Mouse (Mus musculus) 416B (cell line): ENCODE data around the gene Stmnd1.
"Not testable (repeated sequence)": the region's sequence is repeated elsewhere in the genome, so short reads cannot be mapped to it uniquely, and the experiment has no call there.

Experiments
- DNase-seq: peaks from one replicate; pipeline ENCODE4 v3.0.0; 2011; ENCODE audit warnings: low read depth

The Stmnd1 gene

DNA sequence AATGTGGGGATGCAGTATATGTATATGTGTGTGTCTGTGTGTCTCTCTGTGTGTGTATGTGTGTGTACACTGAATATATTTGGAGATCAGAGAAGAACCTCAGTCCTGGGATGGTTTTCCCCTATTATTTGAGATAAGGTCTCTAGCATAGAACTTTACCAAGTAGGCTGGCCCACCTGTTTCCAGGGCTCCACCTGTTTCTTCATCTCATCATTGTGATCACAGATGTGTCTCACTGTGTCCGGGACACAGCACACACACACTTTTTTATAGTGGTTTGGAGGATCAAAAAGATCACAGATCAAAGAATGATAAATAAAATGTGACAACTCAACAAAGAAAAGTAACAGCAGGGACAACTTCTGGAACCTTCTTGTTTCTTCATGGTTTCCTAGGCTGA is 17.0 kb downstream of the Stmnd1 start:
- no peak for DNase-seq

DNA sequence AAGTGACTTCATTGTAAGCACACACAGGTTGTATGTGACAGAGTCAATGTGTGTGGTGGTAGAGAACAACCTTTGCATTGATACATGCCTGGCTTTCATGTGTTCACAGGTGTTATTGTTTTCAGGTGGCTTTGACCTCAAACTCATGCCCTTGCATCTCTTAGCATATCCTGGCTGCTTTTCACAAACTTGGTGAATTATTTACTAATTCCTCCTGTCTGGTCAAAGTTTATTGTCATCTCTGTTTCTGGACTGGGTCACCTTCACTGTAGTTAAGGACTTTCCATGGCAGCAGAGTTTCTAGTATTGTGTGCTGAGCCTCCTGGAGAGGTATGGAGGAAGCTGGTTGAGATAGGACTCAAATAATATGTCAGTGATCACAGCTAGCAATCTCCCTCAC is 20.8 kb downstream of the Stmnd1 start:
- no peak for DNase-seq

DNA sequence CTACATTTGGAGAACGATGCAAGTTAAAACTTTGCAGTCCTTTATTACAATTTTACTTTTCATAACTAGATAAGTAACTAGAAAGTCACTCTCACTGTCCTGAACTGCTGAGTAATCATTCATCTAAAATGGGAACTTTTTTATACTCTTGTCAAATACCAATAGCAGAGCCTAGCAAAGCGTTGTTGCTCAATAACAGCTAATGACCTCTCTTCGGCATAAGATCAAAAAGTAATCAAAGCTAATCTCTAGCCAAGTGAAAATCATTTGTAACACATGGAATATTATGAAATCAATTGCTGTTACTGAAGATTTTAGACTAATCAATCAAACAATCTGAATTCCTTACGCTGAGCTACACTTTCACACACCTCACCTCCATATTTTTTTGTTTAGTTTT is 24.2 kb downstream of the Stmnd1 start:
- DNase-seq, result no peak

DNA sequence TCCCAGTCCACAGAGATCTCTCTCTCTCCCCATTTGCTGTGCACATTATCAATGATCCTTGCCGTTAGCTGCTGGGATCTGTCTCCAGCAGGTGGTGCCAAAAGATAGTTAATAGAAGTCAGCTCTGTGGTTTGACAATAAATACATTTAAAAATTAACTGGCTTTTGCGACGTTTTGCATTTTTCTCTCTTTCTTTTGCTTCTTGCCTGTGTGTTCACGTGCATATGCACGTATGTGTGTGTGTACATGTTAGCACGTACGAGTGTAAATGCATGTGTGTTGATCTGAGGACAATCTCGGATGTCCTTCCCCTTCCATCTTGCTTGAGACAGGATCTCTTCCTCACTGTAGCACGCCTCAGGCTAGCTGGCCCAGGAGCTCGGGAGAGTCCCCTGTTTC is 37.3 kb downstream of the Stmnd1 start:
- peak; percentile 76 for DNase-seq

DNA sequence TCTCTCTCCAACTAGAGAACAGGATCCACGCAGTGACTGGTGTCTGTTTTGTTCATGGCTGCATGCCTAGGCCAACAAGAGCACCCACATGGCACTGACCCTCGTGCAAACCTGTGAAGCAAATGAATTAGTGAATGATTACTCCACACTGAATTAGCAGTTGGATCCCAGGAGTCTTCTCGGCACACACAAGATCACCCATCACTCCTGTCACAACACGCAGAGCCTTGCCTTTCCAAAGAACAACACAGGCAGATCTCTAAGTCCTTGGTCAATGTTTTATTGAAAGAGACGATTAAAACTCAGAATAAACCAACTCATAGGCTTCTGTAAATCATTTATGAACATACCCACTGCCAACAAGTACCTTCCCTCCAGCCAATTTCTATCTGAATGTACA is 39.7 kb downstream of the Stmnd1 start:
- DNase-seq, result no peak

DNA sequence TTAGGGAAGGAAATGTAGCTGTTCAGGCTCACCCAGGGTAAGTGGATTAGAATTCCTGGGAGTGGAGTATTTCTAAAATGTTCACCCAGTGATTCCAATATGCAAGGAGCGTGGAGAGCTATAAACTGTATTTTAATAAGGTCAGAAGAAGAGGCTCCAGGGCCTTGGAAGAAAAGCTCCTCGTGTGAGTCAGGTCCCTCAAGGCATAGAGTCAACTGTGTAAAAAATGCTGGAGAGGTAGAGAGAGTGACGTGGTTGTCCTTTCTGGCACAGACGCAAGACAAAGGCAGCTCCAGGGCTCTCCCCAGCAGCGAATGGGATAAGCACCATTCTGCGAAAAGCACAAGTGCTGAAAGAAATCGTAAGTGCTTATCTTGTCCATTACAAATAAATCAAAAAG is 41.6 kb downstream of the Stmnd1 start:
- no peak for DNase-seq

DNA sequence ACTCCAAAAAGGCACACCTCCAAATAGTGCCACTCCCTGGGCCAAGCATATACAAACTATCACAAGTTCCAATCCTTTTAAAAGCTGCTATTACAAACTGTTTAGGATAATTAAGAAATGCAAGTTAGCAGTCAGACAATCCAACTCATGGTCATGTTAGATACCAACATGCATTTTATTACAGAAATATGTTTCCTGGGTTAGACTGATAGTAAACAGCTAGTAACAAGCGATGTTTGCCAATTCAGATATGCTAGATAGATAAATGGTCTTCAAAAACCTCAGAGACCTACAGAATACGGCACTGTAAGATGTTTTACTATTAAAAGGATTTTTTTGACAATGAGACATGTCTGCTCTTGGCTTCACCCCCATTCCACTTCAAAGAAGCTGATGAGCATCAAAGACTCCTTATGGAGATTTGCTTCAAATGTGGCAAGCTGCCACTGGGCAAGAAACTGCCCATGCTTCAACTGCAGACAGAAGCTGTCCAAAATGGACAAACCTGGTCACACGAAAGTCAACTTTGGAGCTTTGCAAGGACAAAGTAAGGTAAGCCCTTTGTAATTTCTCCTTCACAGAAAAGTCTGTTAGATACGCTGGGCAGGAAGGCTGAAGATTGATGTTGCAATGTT is 52.9 kb downstream of the Stmnd1 start:
- DNase-seq, result no peak

DNA sequence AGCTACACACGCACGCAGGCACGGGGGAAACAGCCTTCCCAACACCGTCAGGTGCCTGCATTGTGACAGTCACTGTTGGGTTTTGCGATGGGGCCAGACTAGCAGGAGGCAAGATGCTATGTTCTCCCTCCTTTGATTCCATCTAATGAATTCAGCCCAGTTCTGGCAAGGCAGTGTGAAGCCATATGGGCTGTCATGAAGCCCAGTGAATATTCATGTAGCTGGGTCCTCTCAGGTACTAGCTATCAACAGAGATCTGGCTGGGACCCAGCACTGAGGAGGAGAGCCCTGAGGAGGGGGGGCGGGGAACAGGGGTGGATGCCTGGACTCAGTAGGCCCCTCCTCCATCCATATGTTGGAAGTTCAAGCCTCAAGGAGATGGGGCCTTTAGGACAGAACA is 61.5 kb downstream of the Stmnd1 start:
- DNase-seq, result no peak

DNA sequence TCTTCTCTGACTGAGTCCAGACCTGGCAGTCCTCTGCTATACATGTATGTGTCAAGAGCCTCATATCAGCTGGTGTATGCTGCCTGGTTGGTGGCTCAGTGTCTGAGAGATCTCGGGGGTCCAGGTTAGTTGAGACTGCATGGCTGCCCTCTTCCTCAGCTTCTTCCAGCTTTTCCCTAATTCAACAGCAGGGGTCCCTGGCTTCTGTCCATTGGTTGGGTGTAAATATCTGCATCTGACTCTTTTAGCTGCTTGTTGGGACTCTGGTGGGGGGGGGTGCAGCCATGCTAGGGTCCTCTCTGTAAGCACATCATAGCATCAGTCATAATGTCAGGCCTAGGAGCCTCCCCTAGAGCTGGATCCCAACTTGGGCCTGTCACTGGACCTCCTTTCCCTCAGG is 62.8 kb downstream of the Stmnd1 start:
- not testable (repeated sequence) for DNase-seq

DNA sequence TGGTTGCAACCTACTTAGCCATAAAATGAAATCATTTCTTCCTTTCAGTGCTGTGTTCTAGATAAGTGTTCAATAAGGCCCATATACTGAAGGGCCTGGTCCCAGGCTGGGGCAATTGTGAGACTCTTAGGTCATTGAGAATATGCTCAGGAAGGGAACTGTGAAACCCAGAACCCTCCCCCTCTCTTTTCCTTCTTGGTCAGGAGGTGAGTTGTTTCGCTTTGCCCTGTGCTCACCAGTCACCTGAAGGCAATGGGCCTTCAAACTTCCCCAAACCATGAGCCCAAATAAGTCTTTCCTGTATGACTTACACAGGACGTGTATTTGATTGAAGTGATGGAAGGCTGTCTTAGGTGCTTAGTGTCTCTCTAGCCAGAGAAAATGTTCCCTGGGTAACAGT is 64.3 kb downstream of the Stmnd1 start:
- peak; percentile 59 for DNase-seq

DNA sequence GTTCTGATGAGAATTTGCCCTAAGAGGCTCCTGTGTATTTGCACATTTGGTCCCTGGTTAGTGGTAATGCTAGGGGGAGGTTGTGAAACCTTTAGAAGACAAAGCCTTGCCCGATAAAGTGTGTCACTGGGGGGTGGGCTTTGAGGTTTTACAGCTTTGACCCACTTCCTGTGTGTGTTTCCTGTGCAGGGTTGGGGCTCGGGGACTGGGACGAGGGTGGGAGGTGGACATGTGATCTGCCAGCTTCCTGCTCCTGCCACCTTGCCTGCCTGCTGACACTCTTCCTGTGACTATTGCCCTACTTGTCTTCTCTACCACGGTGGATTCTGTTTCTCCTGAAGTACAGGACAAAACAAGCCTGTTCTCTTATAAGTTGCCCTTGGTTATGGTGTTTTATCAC is 66.4 kb downstream of the Stmnd1 start:
- DNase-seq, result peak; percentile 98

DNA sequence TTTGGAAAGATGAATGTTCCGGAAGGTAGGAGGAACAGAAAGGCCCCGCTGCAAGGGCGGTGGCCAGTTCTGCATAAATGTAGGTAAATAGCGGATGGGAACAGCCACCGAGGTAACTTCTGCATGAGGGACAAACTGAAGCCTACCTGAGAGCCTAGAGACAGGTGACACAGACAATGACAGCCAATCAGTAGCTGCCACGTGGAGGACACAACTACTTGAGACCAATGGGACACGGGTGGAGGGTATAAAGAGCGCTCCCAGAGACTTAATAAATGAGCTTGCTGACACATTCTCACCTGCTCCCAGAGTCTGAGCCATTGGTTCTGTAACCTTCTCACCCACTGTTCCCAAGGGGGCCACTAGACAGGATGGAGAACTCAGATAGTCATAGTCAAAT is 67.1 kb downstream of the Stmnd1 start:
- no peak for DNase-seq

DNA sequence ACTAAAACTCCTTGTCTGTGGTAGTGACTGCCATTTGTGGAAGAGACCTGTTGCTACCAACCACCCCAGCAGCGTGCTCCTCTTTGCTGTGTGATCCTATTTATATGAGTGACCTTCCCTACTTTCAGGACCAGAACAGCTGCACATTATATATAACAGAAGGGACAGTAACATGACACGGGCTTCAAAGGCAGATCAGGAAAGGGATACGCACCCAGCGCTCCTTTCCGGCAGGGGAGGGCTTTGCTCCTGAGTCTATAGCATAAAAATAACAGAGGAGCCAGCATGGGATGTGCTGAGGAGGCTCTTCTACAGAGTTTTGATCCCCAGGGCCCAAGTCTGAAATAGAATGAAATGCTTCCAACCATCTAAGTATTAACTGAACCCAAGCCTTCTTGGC is 67.9 kb downstream of the Stmnd1 start:
- no peak for DNase-seq

DNA sequence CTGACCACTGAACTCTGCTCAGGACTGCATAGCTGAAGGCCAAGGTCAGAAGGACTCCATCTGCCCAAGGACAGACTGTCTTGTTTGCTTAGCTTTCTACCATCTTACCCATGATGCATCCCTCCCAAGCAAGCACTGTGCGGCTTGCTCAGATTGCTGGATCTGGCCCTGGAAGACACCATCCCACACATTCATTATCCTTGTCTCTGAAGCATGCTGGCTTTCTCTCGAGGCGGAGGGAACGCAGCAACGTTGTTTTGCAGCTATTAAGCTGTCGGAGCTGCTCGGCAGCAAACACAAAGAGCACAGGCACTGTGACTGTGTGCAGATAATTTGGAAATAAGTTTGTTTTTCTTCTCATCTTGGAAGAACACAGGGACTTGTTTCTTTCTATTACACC is 69.7 kb downstream of the Stmnd1 start:
- no peak for DNase-seq

DNA sequence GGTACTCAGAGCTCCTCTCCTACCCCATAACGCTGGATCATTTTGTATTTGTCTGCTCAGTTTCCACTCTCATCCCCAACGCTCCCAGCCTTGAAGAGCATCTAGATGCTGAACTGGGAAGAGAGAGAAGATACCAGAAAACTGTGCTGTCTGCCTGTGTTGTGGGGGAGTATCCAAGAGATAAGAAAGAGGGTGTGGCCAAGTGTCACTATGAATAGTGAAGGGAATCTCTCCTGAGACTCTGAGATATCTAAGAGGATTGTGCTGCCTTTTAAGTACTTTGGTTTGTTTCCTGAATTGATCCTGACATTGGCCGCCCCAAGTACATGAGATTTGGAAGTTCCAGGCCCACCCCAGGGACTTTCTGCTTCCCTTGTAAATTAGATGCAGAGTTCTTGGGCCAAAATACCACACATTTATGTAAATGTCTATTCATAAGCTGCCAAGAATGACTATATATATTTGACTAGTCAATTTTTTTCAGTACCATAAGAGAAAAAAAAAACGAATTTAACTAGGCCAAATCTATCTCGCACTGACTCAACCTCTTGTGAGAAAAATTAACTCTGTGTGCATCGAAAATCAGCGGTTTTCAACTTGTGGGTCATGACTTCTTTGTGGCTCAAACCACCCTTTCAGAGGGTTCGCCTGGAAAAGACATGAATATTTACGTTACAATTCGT is 73.5 kb downstream of the Stmnd1 start:
- DNase-seq, result peak; percentile 11

DNA sequence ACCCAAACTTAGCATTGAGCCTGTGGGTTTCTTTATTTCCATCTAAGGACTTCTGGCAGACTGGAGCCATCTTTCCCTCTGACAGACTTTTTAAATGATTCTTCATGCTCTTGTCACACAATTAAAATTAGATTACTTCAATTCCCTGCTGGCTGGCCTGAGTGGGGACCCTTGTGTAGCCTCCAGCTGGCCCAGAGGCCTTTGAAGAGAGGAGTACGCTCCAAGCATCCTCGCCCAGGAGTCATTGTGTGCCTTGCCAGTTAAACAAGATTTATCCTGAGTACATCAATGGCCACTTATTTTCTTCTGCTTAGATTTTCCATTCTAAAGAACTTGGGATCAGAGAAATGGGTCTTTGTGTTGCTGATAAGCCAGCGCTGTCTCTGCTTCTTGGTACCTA is 76.1 kb downstream of the Stmnd1 start:
- no peak for DNase-seq
